Mouse (Mus musculus): ENCODE measurements around the gene Top1. TPM values are rescaled to one million over a fixed set of nuclear protein-coding genes. Genes with fewer than 3 reads are reported as not detected.

Gene Top1
- polyA plus RNA-seq (2014; fragmentation: Nextera tagmentation; extraction: Ambion mirVana): 77.6 and 83.0 TPM in 2 replicates

- no peaks in the 10 kb centered on the region for H3K36me3 ChIP-seq (ENCODE audit: insufficient read depth)
- H3K4me1 ChIP-seq (ENCODE audit: insufficient read depth): peaks cover 14% of the 10 kb centered on the region
- H3K9ac ChIP-seq: peak within 1 kb of the TSS; percentile 100
- DNase-seq (peak; percentile 100), ATAC-seq (ENCODE audit: insufficient read depth) (peak; percentile 98)
- no peak for TF ChIP-seq CTCF (IDR thresholded peaks at IDR 0.05; ENCODE audit: low read depth)
- no peaks in the 10 kb centered on the region for H3K9me3 ChIP-seq (ENCODE audit: low read depth, low read length)
- H3K27ac ChIP-seq (ENCODE audit: low read depth): peak within 1 kb of the TSS; percentile 99
- no peaks in the 10 kb centered on the region for H3K27me3 ChIP-seq (ENCODE audit: insufficient read depth, low read length)
- WGBS: under 1% methylated on average over 50 of the region's 50 CpGs
- peak within 1 kb of the TSS; percentile 65 for H3K4me2 ChIP-seq
- H3K4me3 ChIP-seq (ENCODE audit: low read depth, low read length): peak within 1 kb of the TSS; percentile 100
Measured at GRCm38 (mm10) chr2:160645614-160646137, at the start of gene Top1. Top1 (plus strand) TSS chr2:160645888.

- WGBS: 39% methylated on average over 12 of the region's 12 CpGs
- no peaks in the 10 kb centered on the region for H3K36me3 ChIP-seq (ENCODE audit: insufficient read depth)
- H3K4me1 ChIP-seq (ENCODE audit: insufficient read depth): no peaks in the 10 kb centered on the region
- no peak overlapping the region for H3K9ac ChIP-seq
- peak; percentile 99 for TF ChIP-seq CTCF (IDR thresholded peaks at IDR 0.05; ENCODE audit: low read depth)
- no peak overlapping the region for H3K4me3 ChIP-seq (ENCODE audit: low read depth, low read length)
- DNase-seq: peak; percentile 89
- H3K27ac ChIP-seq (ENCODE audit: low read depth): no peak overlapping the region
- H3K27me3 ChIP-seq (ENCODE audit: insufficient read depth, low read length): no peaks in the 10 kb centered on the region
- peak; percentile 75 for ATAC-seq (ENCODE audit: insufficient read depth)
- no peak overlapping the region for H3K4me2 ChIP-seq
- no peaks in the 10 kb centered on the region for H3K9me3 ChIP-seq (ENCODE audit: low read depth, low read length)
Measured at GRCm38 (mm10) chr2:160597582-160598281, 48.0 kb upstream of the Top1 start.

GRCm38 (mm10) chr2:160601805-160602204 is 43.9 kb upstream of the Top1 start:
- Histone ChIP-seq H3K9ac (no peak overlapping the region), H3K4me2 (no peak overlapping the region), H3K9me3 (ENCODE audit: low read depth, low read length) (no peaks in the 10 kb centered on the region), H3K36me3 (ENCODE audit: insufficient read depth) (no peaks in the 10 kb centered on the region), H3K4me1 (ENCODE audit: insufficient read depth) (no peaks in the 10 kb centered on the region), H3K4me3 (ENCODE audit: low read depth, low read length) (no peak overlapping the region), H3K27me3 (ENCODE audit: insufficient read depth, low read length) (no peaks in the 10 kb centered on the region), H3K27ac (ENCODE audit: low read depth) (no peak overlapping the region)
- 35% methylated on average over 1 of the region's 1 CpGs for WGBS
- peak; percentile 79 for DNase-seq
- ATAC-seq (ENCODE audit: insufficient read depth): no peak
- TF ChIP-seq CTCF (IDR thresholded peaks at IDR 0.05; ENCODE audit: low read depth): peak; percentile 78

- H3K4me2 ChIP-seq: no peak overlapping the region
- H3K4me3 ChIP-seq (ENCODE audit: low read depth, low read length): no peak overlapping the region
- H3K9ac ChIP-seq: no peak overlapping the region
- ATAC-seq (ENCODE audit: insufficient read depth): peak; percentile 77
- no peaks in the 10 kb centered on the region for H3K9me3 ChIP-seq (ENCODE audit: low read depth, low read length)
- no peaks in the 10 kb centered on the region for H3K36me3 ChIP-seq (ENCODE audit: insufficient read depth)
- H3K27ac ChIP-seq (ENCODE audit: low read depth): peak overlapping the region; percentile 43; the same call in 1 of the 2 replicates
- WGBS: 55% methylated on average over 10 of the region's 10 CpGs
- TF ChIP-seq CTCF (IDR thresholded peaks at IDR 0.05; ENCODE audit: low read depth): no peak
- DNase-seq: no peak
- H3K4me1 ChIP-seq (ENCODE audit: insufficient read depth): no peaks in the 10 kb centered on the region
- H3K27me3 ChIP-seq (ENCODE audit: insufficient read depth, low read length): no peaks in the 10 kb centered on the region
Measured at GRCm38 (mm10) chr2:160603154-160603933, 42.3 kb upstream of the Top1 start.

GRCm38 (mm10) chr2:160610012-160610411 is 35.7 kb upstream of the Top1 start:
- H3K9ac ChIP-seq: no peak overlapping the region
- H3K4me1 ChIP-seq (ENCODE audit: insufficient read depth): no peaks in the 10 kb centered on the region
- H3K27ac ChIP-seq (ENCODE audit: low read depth): no peak overlapping the region
- 55% methylated on average over 2 of the region's 2 CpGs for WGBS
- H3K27me3 ChIP-seq (ENCODE audit: insufficient read depth, low read length): no peaks in the 10 kb centered on the region
- DNase-seq (peak; percentile 39), ATAC-seq (ENCODE audit: insufficient read depth) (peak; percentile 62)
- H3K4me2 ChIP-seq: no peak overlapping the region
- no peaks in the 10 kb centered on the region for H3K36me3 ChIP-seq (ENCODE audit: insufficient read depth)
- no peaks in the 10 kb centered on the region for H3K9me3 ChIP-seq (ENCODE audit: low read depth, low read length)
- H3K4me3 ChIP-seq (ENCODE audit: low read depth, low read length): no peak overlapping the region
- TF ChIP-seq CTCF (IDR thresholded peaks at IDR 0.05; ENCODE audit: low read depth): no peak

- Histone ChIP-seq H3K4me1 (ENCODE audit: insufficient read depth) (no peaks in the 10 kb centered on the region), H3K4me2 (no peak overlapping the region), H3K9me3 (ENCODE audit: low read depth, low read length) (no peaks in the 10 kb centered on the region), H3K9ac (no peak overlapping the region), H3K36me3 (ENCODE audit: insufficient read depth) (no peaks in the 10 kb centered on the region), H3K27me3 (ENCODE audit: insufficient read depth, low read length) (no peaks in the 10 kb centered on the region), H3K4me3 (ENCODE audit: low read depth, low read length) (no peak overlapping the region), H3K27ac (ENCODE audit: low read depth) (no peak overlapping the region)
- ATAC-seq (ENCODE audit: insufficient read depth) (no peak), DNase-seq (no peak)
- TF ChIP-seq CTCF (IDR thresholded peaks at IDR 0.05; ENCODE audit: low read depth): no peak
- 78% methylated on average over 5 of the region's 5 CpGs for WGBS
Measured at GRCm38 (mm10) chr2:160613186-160613919, 32.3 kb upstream of the Top1 start.
